Mouse (Mus musculus) midbrain, embryonic 11.5 days (tissue): ENCODE data around the gene Synpo2l. TPM values are rescaled to one million over a fixed set of nuclear protein-coding genes. Genes with fewer than 3 reads are reported as not detected.

ENCODE experiments used
- ATAC-seq: fragments of 200-750 bp; cut with Nextera tagmentation; 2 replicates; pipeline ENCODE4 v1.8.0; 2017; ENCODE audit warnings: moderate TSS enrichment, moderate library complexity; ENCODE audit not compliant: low FRiP score
- DNase-seq: peaks from one replicate; pipeline ENCODE4 v3.0.0; 2015; ENCODE audit warnings: low spot score; ENCODE audit errors: missing footprints
- H3K27ac ChIP-seq: fragments of 300-500 bp; sonication (generic); 2 replicates; pipeline ENCODE4 v1.5.1; 2014; ENCODE audit warnings: low read depth, low read length
- H3K27me3 ChIP-seq: fragments of 300-500 bp; sonication (generic); 2 replicates; pipeline ENCODE4 v1.6.1; 2014; ENCODE audit warnings: mild to moderate bottlenecking, low read length, moderate library complexity, mixed read lengths; ENCODE audit not compliant: control insufficient read depth, insufficient read depth
- H3K36me3 ChIP-seq: fragments of 300-500 bp; sonication (generic); 2 replicates; pipeline ENCODE4 v1.6.1; 2014; ENCODE audit warnings: mild to moderate bottlenecking, low read length, moderate library complexity, mixed read lengths; ENCODE audit not compliant: control insufficient read depth, insufficient read depth
- H3K4me1 ChIP-seq: fragments of 300-500 bp; sonication (generic); 2 replicates; pipeline ENCODE4 v1.6.1; 2014; ENCODE audit warnings: low read length; ENCODE audit not compliant: control insufficient read depth, insufficient read depth
- H3K4me2 ChIP-seq: fragments of 300-500 bp; sonication (generic); 2 replicates; pipeline ENCODE4 v1.6.1; 2014; ENCODE audit warnings: mild to moderate bottlenecking, moderate library complexity
- H3K4me3 ChIP-seq: fragments of 300-500 bp; sonication (generic); 2 replicates; pipeline ENCODE4 v1.5.1; 2014; ENCODE audit warnings: low read depth, low read length
- H3K9ac ChIP-seq: fragments of 300-500 bp; sonication (generic); 2 replicates; pipeline ENCODE4 v1.6.1; 2014; ENCODE audit warnings: low read length
- H3K9me3 ChIP-seq: fragments of 300-500 bp; sonication (generic); 2 replicates; pipeline ENCODE4 v1.6.1; 2016; ENCODE audit warnings: low read length; ENCODE audit not compliant: control insufficient read depth
- WGBS: fragments of 180-500 bp; shearing (Covaris S2); extraction: QIAGEN DNeasy Blood & Tissue Kit; methylation state at CpG from one replicate; pipeline ENCODE4 v1.1.7; 2014; 5-methylcytosine and 5-hydroxymethylcytosine counted together
- polyA plus RNA-seq: library from polyadenylated mRNA; unstranded; fragments of >200 nt; fragmentation: Nextera tagmentation; extraction: Ambion mirVana; gene quantifications from 2 replicates; pipeline ENCODE4 v1.2.1, GENCODE M21; 2014

Synpo2l gene
- polyA plus RNA-seq, 1 experiment from 2014 or later, result 0.22 TPM

- H3K27me3 ChIP-seq, result no peaks in the 10 kb centered on the region
- peaks cover 31% of the 10 kb centered on the region for H3K4me1 ChIP-seq
- WGBS, result 85% methylated on average over 3 of the region's 3 CpGs
- peak; percentile 81 for DNase-seq
- H3K27ac ChIP-seq, result no peak overlapping the region
- H3K9ac ChIP-seq, result no peak overlapping the region
- H3K4me2 ChIP-seq, result no peak overlapping the region
- no peaks in the 10 kb centered on the region for H3K9me3 ChIP-seq
- no peak overlapping the region for H3K4me3 ChIP-seq
- no peak for ATAC-seq
- peaks cover 7% of the 10 kb centered on the region; the same call in 1 of the 2 replicates for H3K36me3 ChIP-seq
Measured at GRCm38 (mm10) chr14:20700362-20700761, 32.2 kb upstream of the Synpo2l start.

- Histone ChIP-seq H3K9me3 (no peaks in the 10 kb centered on the region), H3K9ac (no peak overlapping the region), H3K4me2 (no peak overlapping the region), H3K4me3 (no peak overlapping the region), H3K36me3 (peaks cover 11% of the 10 kb centered on the region; the same call in 1 of the 2 replicates), H3K27ac (no peak overlapping the region), H3K4me1 (peaks cover 34% of the 10 kb centered on the region), H3K27me3 (no peaks in the 10 kb centered on the region)
- DNase-seq, result no peak
- no peak for ATAC-seq
- WGBS, result 83% methylated on average over 2 of the region's 2 CpGs
Measured at GRCm38 (mm10) chr14:20698515-20698914, 30.4 kb upstream of the Synpo2l start.

DNA sequence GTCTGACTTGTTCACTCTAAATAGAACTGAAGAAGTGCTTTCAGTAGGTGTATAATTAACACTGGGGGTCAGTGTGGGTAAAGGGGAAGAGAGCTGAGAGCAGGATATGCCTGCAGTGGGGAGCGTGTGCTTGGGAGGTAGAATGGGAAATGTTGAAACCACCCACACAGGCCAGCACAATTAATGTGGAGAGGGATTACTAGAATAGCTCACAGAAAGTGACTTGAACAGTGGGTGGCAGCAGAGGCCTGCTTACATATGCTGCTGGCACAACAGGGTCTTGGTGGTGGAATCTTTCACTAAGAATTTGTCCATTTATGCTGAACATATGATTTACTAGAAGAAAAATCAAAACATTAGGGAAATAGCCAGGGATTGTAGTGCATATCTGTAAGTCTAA, 28.8 kb upstream of the Synpo2l start:
- H3K4me2 ChIP-seq, result peak overlapping the region; percentile 76
- H3K9me3 ChIP-seq, result no peaks in the 10 kb centered on the region
- DNase-seq, result peak; percentile 86
- no peaks in the 10 kb centered on the region for H3K27me3 ChIP-seq
- ATAC-seq, result no peak
- peaks cover 19% of the 10 kb centered on the region; the same call in 1 of the 2 replicates for H3K36me3 ChIP-seq
- WGBS, result 15% methylated on average over 1 of the region's 1 CpGs
- 0 out of 2 replicates have a peak overlapping the region, but pooled peaks have one; percentile 22 for H3K9ac ChIP-seq
- no peak overlapping the region for H3K27ac ChIP-seq
- peaks cover 32% of the 10 kb centered on the region for H3K4me1 ChIP-seq
- H3K4me3 ChIP-seq, result peak overlapping the region; percentile 94; the same call in 1 of the 2 replicates

- H3K36me3 ChIP-seq, result peaks cover 25% of the 10 kb centered on the region; the same call in 1 of the 2 replicates
- ATAC-seq, result no peak
- no peaks in the 10 kb centered on the region for H3K9me3 ChIP-seq
- H3K4me2 ChIP-seq, result peak overlapping the region; percentile 76
- H3K4me1 ChIP-seq, result peaks cover 31% of the 10 kb centered on the region
- no peak overlapping the region; the same call in 1 of the 2 replicates for H3K27ac ChIP-seq
- no peaks in the 10 kb centered on the region for H3K27me3 ChIP-seq
- H3K4me3 ChIP-seq, result peak overlapping the region; percentile 94
- H3K9ac ChIP-seq, result peak overlapping the region; percentile 87
- DNase-seq, result peak; percentile 87
- WGBS, result 15% methylated on average over 27 of the region's 27 CpGs
Measured at GRCm38 (mm10) chr14:20695761-20696520, 27.8 kb upstream of the Synpo2l start.

GRCm38 (mm10) chr14:20694884-20695760, 27.0 kb upstream of the Synpo2l start, which contains the start of gene Fut11:
Gene Fut11 (plus strand): TSS chr14:20694968.
- ATAC-seq (peak; percentile 96), DNase-seq (peak; percentile 98)
- WGBS, result under 1% methylated on average over 97 of the region's 111 CpGs
- Histone ChIP-seq H3K27ac (peak within 1 kb of the TSS; percentile 93), H3K4me2 (peak within 1 kb of the TSS; percentile 76), H3K27me3 (no peaks in the 10 kb centered on the region), H3K36me3 (peaks cover 25% of the 10 kb centered on the region; the same call in 1 of the 2 replicates), H3K4me1 (peaks cover 31% of the 10 kb centered on the region), H3K4me3 (peak within 1 kb of the TSS; percentile 94), H3K9me3 (no peaks in the 10 kb centered on the region), H3K9ac (peak within 1 kb of the TSS; percentile 87)

GRCm38 (mm10) chr14:20694185-20694883, 26.2 kb upstream of the Synpo2l start:
- H3K4me1 ChIP-seq, result peaks cover 31% of the 10 kb centered on the region
- peaks cover 27% of the 10 kb centered on the region for H3K36me3 ChIP-seq
- peak overlapping the region; percentile 94 for H3K4me3 ChIP-seq
- ATAC-seq (peak; percentile 49), DNase-seq (no peak)
- no peaks in the 10 kb centered on the region for H3K27me3 ChIP-seq
- no peaks in the 10 kb centered on the region for H3K9me3 ChIP-seq
- H3K9ac ChIP-seq, result peak overlapping the region; percentile 87
- peak overlapping the region; percentile 76 for H3K4me2 ChIP-seq
- WGBS, result 53% methylated on average over 13 of the region's 13 CpGs
- peak overlapping the region; percentile 93; the same call in 1 of the 2 replicates for H3K27ac ChIP-seq

GRCm38 (mm10) chr14:20693589-20694101, 25.5 kb upstream of the Synpo2l start:
- H3K4me3 ChIP-seq, result no peak overlapping the region
- ATAC-seq, result no peak
- peaks cover 31% of the 10 kb centered on the region for H3K4me1 ChIP-seq
- 92% methylated on average over 10 of the region's 10 CpGs for WGBS
- peak; percentile 62 for DNase-seq
- H3K36me3 ChIP-seq, result peaks cover 34% of the 10 kb centered on the region
- no peak overlapping the region for H3K4me2 ChIP-seq
- no peak overlapping the region for H3K9ac ChIP-seq
- H3K27me3 ChIP-seq, result no peaks in the 10 kb centered on the region
- no peaks in the 10 kb centered on the region for H3K9me3 ChIP-seq
- H3K27ac ChIP-seq, result no peak overlapping the region

- Histone ChIP-seq H3K4me2 (no peak overlapping the region), H3K4me3 (no peak overlapping the region), H3K27me3 (no peaks in the 10 kb centered on the region), H3K27ac (no peak overlapping the region), H3K4me1 (peaks cover 17% of the 10 kb centered on the region), H3K9me3 (no peaks in the 10 kb centered on the region), H3K9ac (no peak overlapping the region), H3K36me3 (peaks cover 38% of the 10 kb centered on the region)
- WGBS, result 95% methylated on average over 6 of the region's 6 CpGs
- ATAC-seq (no peak), DNase-seq (no peak)
Measured at GRCm38 (mm10) chr14:20691772-20692171, 23.6 kb upstream of the Synpo2l start.
